Mouse (Mus musculus) liver, embryonic 15.5 days (tissue): ENCODE results near the gene Ak2. TPM values are rescaled to one million over a fixed set of nuclear protein-coding genes. Genes with fewer than 3 reads are reported as not detected.

ENCODE experiments used
- ATAC-seq: fragments of 200-750 bp; cut with Nextera tagmentation; 2 replicates; pipeline ENCODE4 v1.8.0; 2017; ENCODE audit warnings: moderate number of reproducible peaks, mild to moderate bottlenecking, moderate library complexity; ENCODE audit not compliant: insufficient read depth
- H3K27ac ChIP-seq: fragments of 300-500 bp; sonication (generic); replicated peaks from 2 replicates; pipeline ENCODE4 v1.5.1; 2015; ENCODE audit warnings: mild to moderate bottlenecking, inconsistent platforms
- H3K27me3 ChIP-seq: fragments of 300-500 bp; sonication (generic); 2 replicates; pipeline ENCODE4 v1.6.1; 2015; ENCODE audit warnings: mild to moderate bottlenecking, inconsistent platforms
- H3K36me3 ChIP-seq: fragments of 300-500 bp; sonication (generic); replicated peaks from 2 replicates; pipeline ENCODE4 v1.6.1; 2015; ENCODE audit warnings: moderate library complexity, mild to moderate bottlenecking, inconsistent platforms
- H3K4me1 ChIP-seq: fragments of 300-500 bp; sonication (generic); replicated peaks from 2 replicates; pipeline ENCODE4 v1.6.1; 2015; ENCODE audit warnings: inconsistent platforms
- H3K4me2 ChIP-seq: fragments of 300-500 bp; sonication (generic); 2 replicates; pipeline ENCODE4 v1.6.1; 2015; ENCODE audit warnings: moderate library complexity, mild to moderate bottlenecking, inconsistent platforms
- H3K4me3 ChIP-seq: fragments of 300-500 bp; sonication (generic); replicated peaks from 2 replicates; pipeline ENCODE4 v1.5.1; 2015; ENCODE audit warnings: mild to moderate bottlenecking, inconsistent platforms
- H3K9ac ChIP-seq: fragments of 300-500 bp; sonication (generic); 2 replicates; pipeline ENCODE4 v1.6.1; 2015; ENCODE audit warnings: moderate library complexity, mild to moderate bottlenecking, inconsistent platforms
- H3K9me3 ChIP-seq: fragments of 300-500 bp; sonication (generic); replicated peaks from 2 replicates; pipeline ENCODE4 v1.6.1; 2016; ENCODE audit warnings: inconsistent platforms
- WGBS: fragments of 180-500 bp; shearing (Covaris S2); methylation state at CpG from one replicate; pipeline ENCODE4 v1.1.7; 2015; ENCODE audit warnings: mixed read lengths; ENCODE audit not compliant: insufficient replicate concordance; 5-methylcytosine and 5-hydroxymethylcytosine counted together
- polyA plus RNA-seq: library from polyadenylated mRNA; unstranded; fragments of >200 nt; fragmentation: Nextera tagmentation; extraction: Ambion mirVana; gene quantifications from 2 replicates; pipeline ENCODE4 v1.2.1, GENCODE M21; 2015

The Ak2 gene
- polyA plus RNA-seq, 1 experiment from 2014 or later = 119 TPM

- Histone ChIP-seq H3K9me3 (no peaks in the 10 kb centered on the region), H3K4me2 (peak overlapping the region; percentile 83), H3K27me3 (no peaks in the 10 kb centered on the region), H3K27ac (peak overlapping the region; percentile 73), H3K9ac (peak overlapping the region; percentile 78), H3K4me1 (peaks cover 55% of the 10 kb centered on the region), H3K4me3 (peak overlapping the region; percentile 72), H3K36me3 (peaks cover 22% of the 10 kb centered on the region)
- under 1% methylated on average over 49 of the region's 49 CpGs for WGBS
- ATAC-seq = peak; percentile 99
Observed at GRCm38 (mm10) chr4:128993025-128993662, 1.4 kb downstream of the Ak2 start.

GRCm38 (mm10) chr4:128993675-128994074, 1.9 kb downstream of the Ak2 start:
- H3K27me3 ChIP-seq = no peaks in the 10 kb centered on the region
- 1% methylated on average over 12 of the region's 12 CpGs for WGBS
- H3K36me3 ChIP-seq = peaks cover 27% of the 10 kb centered on the region
- peak overlapping the region; percentile 78 for H3K9ac ChIP-seq
- H3K9me3 ChIP-seq = no peaks in the 10 kb centered on the region
- H3K4me3 ChIP-seq = peak overlapping the region; percentile 72
- H3K4me2 ChIP-seq = peak overlapping the region; percentile 83
- no peak for ATAC-seq
- H3K4me1 ChIP-seq = peaks cover 61% of the 10 kb centered on the region
- peak overlapping the region; percentile 73 for H3K27ac ChIP-seq

- ATAC-seq = no peak
- Histone ChIP-seq H3K36me3 (peaks cover 42% of the 10 kb centered on the region), H3K27me3 (no peaks in the 10 kb centered on the region), H3K27ac (no peak overlapping the region), H3K4me1 (peaks cover 62% of the 10 kb centered on the region), H3K9ac (no peak overlapping the region), H3K9me3 (no peaks in the 10 kb centered on the region), H3K4me3 (0 out of 2 replicates have a peak overlapping the region, but pooled peaks have one; percentile 72), H3K4me2 (peak overlapping the region; percentile 83)
- 32% methylated on average over 7 of the region's 7 CpGs for WGBS
Observed at GRCm38 (mm10) chr4:128995238-128995637, 3.5 kb downstream of the Ak2 start.

- Histone ChIP-seq H3K4me3 (no peak overlapping the region), H3K9ac (no peak overlapping the region), H3K4me1 (peaks cover 68% of the 10 kb centered on the region), H3K27me3 (no peaks in the 10 kb centered on the region), H3K27ac (no peak overlapping the region), H3K4me2 (no peak overlapping the region), H3K36me3 (peaks cover 62% of the 10 kb centered on the region), H3K9me3 (no peaks in the 10 kb centered on the region)
- no peak for ATAC-seq
- 49% methylated on average over 8 of the region's 8 CpGs for whole genome bisulfite sequencing
Observed at GRCm38 (mm10) chr4:128997258-128997657, 5.5 kb downstream of the Ak2 start.

- no peak overlapping the region for H3K27ac ChIP-seq
- H3K9me3 ChIP-seq = no peaks in the 10 kb centered on the region
- WGBS = 58% methylated on average over 8 of the region's 8 CpGs
- no peak overlapping the region for H3K4me3 ChIP-seq
- H3K36me3 ChIP-seq = peaks cover 74% of the 10 kb centered on the region
- peaks cover 60% of the 10 kb centered on the region for H3K4me1 ChIP-seq
- no peak overlapping the region for H3K4me2 ChIP-seq
- ATAC-seq = no peak
- no peak overlapping the region for H3K9ac ChIP-seq
- H3K27me3 ChIP-seq = no peaks in the 10 kb centered on the region
Observed at GRCm38 (mm10) chr4:128998401-128998800, 6.6 kb downstream of the Ak2 start.

GRCm38 (mm10) chr4:129000786-129001185, 9.0 kb downstream of the Ak2 start:
- no peaks in the 10 kb centered on the region for H3K27me3 ChIP-seq
- H3K27ac ChIP-seq = peak overlapping the region; percentile 38; the same call in 1 of the 2 replicates
- H3K9ac ChIP-seq = no peak overlapping the region
- 65% methylated on average over 3 of the region's 3 CpGs for WGBS
- H3K9me3 ChIP-seq = no peaks in the 10 kb centered on the region
- no peak overlapping the region for H3K4me3 ChIP-seq
- H3K4me1 ChIP-seq = peaks cover 37% of the 10 kb centered on the region
- ATAC-seq = no peak
- H3K4me2 ChIP-seq = no peak overlapping the region
- peaks cover 88% of the 10 kb centered on the region for H3K36me3 ChIP-seq

GRCm38 (mm10) chr4:129003720-129004119, 12.0 kb downstream of the Ak2 start:
- peaks cover 95% of the 10 kb centered on the region for H3K36me3 ChIP-seq
- no peak overlapping the region for H3K27ac ChIP-seq
- no peaks in the 10 kb centered on the region for H3K9me3 ChIP-seq
- H3K4me2 ChIP-seq = no peak overlapping the region
- peaks cover 9% of the 10 kb centered on the region; the same call in 1 of the 2 replicates for H3K4me1 ChIP-seq
- H3K27me3 ChIP-seq = no peaks in the 10 kb centered on the region
- no peak overlapping the region for H3K4me3 ChIP-seq
- ATAC-seq = no peak
- no peak overlapping the region for H3K9ac ChIP-seq
- WGBS = 75% methylated on average over 8 of the region's 8 CpGs

- Histone ChIP-seq H3K4me3 (no peak overlapping the region), H3K4me1 (no peaks in the 10 kb centered on the region), H3K9me3 (no peaks in the 10 kb centered on the region), H3K27me3 (no peaks in the 10 kb centered on the region), H3K27ac (no peak overlapping the region), H3K9ac (no peak overlapping the region), H3K4me2 (no peak overlapping the region), H3K36me3 (peaks cover 74% of the 10 kb centered on the region)
- 76% methylated on average over 12 of the region's 12 CpGs for WGBS
- ATAC-seq = no peak
Observed at GRCm38 (mm10) chr4:129008006-129008519, 16.3 kb downstream of the Ak2 start.

GRCm38 (mm10) chr4:129008672-129009071, 16.9 kb downstream of the Ak2 start:
- Histone ChIP-seq H3K27me3 (no peaks in the 10 kb centered on the region), H3K36me3 (peaks cover 68% of the 10 kb centered on the region), H3K4me1 (no peaks in the 10 kb centered on the region), H3K9me3 (no peaks in the 10 kb centered on the region), H3K4me2 (no peak overlapping the region), H3K4me3 (no peak overlapping the region), H3K9ac (no peak overlapping the region), H3K27ac (no peak overlapping the region)
- 54% methylated on average over 3 of the region's 3 CpGs for WGBS
- ATAC-seq = no peak

GRCm38 (mm10) chr4:129009521-129009920, 17.8 kb downstream of the Ak2 start:
- no peak overlapping the region for H3K27ac ChIP-seq
- peaks cover 64% of the 10 kb centered on the region for H3K36me3 ChIP-seq
- no peak overlapping the region for H3K4me2 ChIP-seq
- ATAC-seq = no peak
- H3K4me1 ChIP-seq = no peaks in the 10 kb centered on the region
- no peaks in the 10 kb centered on the region for H3K9me3 ChIP-seq
- WGBS = 80% methylated on average over 5 of the region's 5 CpGs
- H3K27me3 ChIP-seq = no peaks in the 10 kb centered on the region
- H3K4me3 ChIP-seq = no peak overlapping the region
- no peak overlapping the region for H3K9ac ChIP-seq

- 42% methylated on average over 15 of the region's 15 CpGs for WGBS
- H3K4me3 ChIP-seq = no peak overlapping the region
- ATAC-seq = no peak
- peaks cover 43% of the 10 kb centered on the region for H3K36me3 ChIP-seq
- H3K27me3 ChIP-seq = no peaks in the 10 kb centered on the region
- no peak overlapping the region for H3K4me2 ChIP-seq
- H3K9ac ChIP-seq = no peak overlapping the region
- H3K9me3 ChIP-seq = no peaks in the 10 kb centered on the region
- no peak overlapping the region for H3K27ac ChIP-seq
- no peaks in the 10 kb centered on the region for H3K4me1 ChIP-seq
Observed at GRCm38 (mm10) chr4:129011604-129012121, 19.9 kb downstream of the Ak2 start.
